Mouse (Mus musculus) stomach, postnatal 0 days (tissue): ENCODE measurements around the gene Rtn4ip1. TPM values are rescaled to one million over a fixed set of nuclear protein-coding genes. Genes with fewer than 3 reads are reported as not detected.
A peak's percentile ranks its signal among the peaks of the same experiment; 100 is the strongest.

Experiments used
- ATAC-seq: fragments of 200-750 bp; cut with Nextera tagmentation; 2 replicates; pipeline ENCODE4 v1.8.0; 2017; ENCODE audit not compliant: low FRiP score, low TSS enrichment
- DNase-seq: peaks from one replicate; pipeline ENCODE4 v3.0.0-alpha.2; 2016; ENCODE audit warnings: low spot score
- H3K27ac ChIP-seq: fragments of 300-500 bp; sonication (generic); replicated peaks from 2 replicates; pipeline ENCODE4 v1.5.1; 2014; ENCODE audit warnings: mild to moderate bottlenecking, control low read depth
- H3K27me3 ChIP-seq: fragments of 300-500 bp; sonication (generic); 2 replicates; pipeline ENCODE4 v1.6.1; 2014; ENCODE audit warnings: low read length; ENCODE audit not compliant: control insufficient read depth, insufficient read depth
- H3K36me3 ChIP-seq: fragments of 300-500 bp; sonication (generic); 2 replicates; pipeline ENCODE4 v1.6.1; 2014; ENCODE audit warnings: low read length, mixed read lengths; ENCODE audit not compliant: control insufficient read depth, insufficient read depth
- H3K4me1 ChIP-seq: fragments of 300-500 bp; sonication (generic); replicated peaks from 2 replicates; pipeline ENCODE4 v1.6.1; 2014; ENCODE audit warnings: antibody characterized with exemption; ENCODE audit not compliant: control insufficient read depth, insufficient read depth
- H3K4me2 ChIP-seq: fragments of 300-500 bp; sonication (generic); replicated peaks from 2 replicates; pipeline ENCODE4 v1.6.1; 2014; ENCODE audit warnings: low read depth, mild to moderate bottlenecking, control low read depth, moderate library complexity
- H3K4me3 ChIP-seq: fragments of 300-500 bp; sonication (generic); 2 replicates; pipeline ENCODE4 v1.5.1; 2014; ENCODE audit warnings: low read depth, low read length, control low read depth
- H3K9ac ChIP-seq: fragments of 300-500 bp; sonication (generic); 2 replicates; pipeline ENCODE4 v1.6.1; 2014; ENCODE audit warnings: mild to moderate bottlenecking, low read length, control low read depth, mixed read lengths
- H3K9me3 ChIP-seq: fragments of 300-500 bp; sonication (generic); 2 replicates; pipeline ENCODE4 v1.6.1; 2016; ENCODE audit warnings: low read length; ENCODE audit not compliant: control insufficient read depth
- CTCF ChIP-seq: IDR thresholded peaks from 2 replicates; pipeline ENCODE4 v1.5.1; 2016; ENCODE audit warnings: antibody characterized with exemption, low read depth, mild to moderate bottlenecking, moderate library complexity
- EP300 ChIP-seq: optimal IDR thresholded peaks from 2 replicates; pipeline ENCODE3; 2016; ENCODE audit warnings: antibody characterized with exemption
- WGBS: fragments of 180-500 bp; shearing (Covaris S2); extraction: QIAGEN DNeasy Blood & Tissue Kit; methylation state at CpG from one replicate; pipeline ENCODE4 v1.1.7; 2014; 5-methylcytosine and 5-hydroxymethylcytosine counted together
- polyA plus RNA-seq: library from polyadenylated mRNA; unstranded; fragments of >200 nt; fragmentation: Nextera tagmentation; extraction: Ambion mirVana; gene quantifications from 2 replicates; pipeline ENCODE4 v1.2.1, GENCODE M21; 2015

Rtn4ip1 gene
- 7.4 and 7.6 TPM in 2 replicates for polyA plus RNA-seq

GRCm38 (mm10) chr10:43901578-43902194, at the start of gene Rtn4ip1, which contains the start of gene Qrsl1:
Gene Rtn4ip1, plus strand, starts transcription at chr10:43901807.
Gene Qrsl1, minus strand, starts transcription at chr10:43901745.
- peak within 1 kb of the TSS; percentile 30 for H3K27ac ChIP-seq
- peak within 1 kb of the TSS; percentile 85 for H3K4me2 ChIP-seq
- peak within 1 kb of the TSS; percentile 62 for H3K9ac ChIP-seq
- DNase-seq (peak; percentile 93), ATAC-seq (peak; percentile 98)
- H3K36me3 ChIP-seq = no peaks in the 10 kb centered on the region
- peak within 1 kb of the TSS; percentile 61 for H3K4me3 ChIP-seq
- WGBS = under 1% methylated on average over 40 of the region's 40 CpGs
- H3K4me1 ChIP-seq = no peaks in the 10 kb centered on the region
- no peak for TF ChIP-seq CTCF
- TF ChIP-seq EP300 = no peak
- no peaks in the 10 kb centered on the region for H3K9me3 ChIP-seq
- no peaks in the 10 kb centered on the region for H3K27me3 ChIP-seq

- Histone ChIP-seq H3K9ac (no peak overlapping the region), H3K27ac (no peak overlapping the region), H3K9me3 (no peaks in the 10 kb centered on the region), H3K4me1 (no peaks in the 10 kb centered on the region), H3K27me3 (no peaks in the 10 kb centered on the region), H3K4me3 (no peak overlapping the region), H3K36me3 (no peaks in the 10 kb centered on the region), H3K4me2 (no peak overlapping the region)
- no peak for TF ChIP-seq CTCF
- TF ChIP-seq EP300 = no peak
- DNase-seq (no peak), ATAC-seq (no peak)
- 74% methylated on average over 5 of the region's 5 CpGs for WGBS
Measured at GRCm38 (mm10) chr10:43851898-43852297, 49.7 kb upstream of the Rtn4ip1 start.

- no peak overlapping the region for H3K4me3 ChIP-seq
- no peaks in the 10 kb centered on the region for H3K36me3 ChIP-seq
- WGBS = 95% methylated on average over 9 of the region's 9 CpGs
- TF ChIP-seq EP300 (no peak), CTCF (no peak)
- H3K9ac ChIP-seq = no peak overlapping the region
- H3K27me3 ChIP-seq = no peaks in the 10 kb centered on the region
- no peaks in the 10 kb centered on the region for H3K9me3 ChIP-seq
- DNase-seq (no peak), ATAC-seq (peak; percentile 26; the same call in 1 of the 2 replicates)
- no peak overlapping the region for H3K27ac ChIP-seq
- no peak overlapping the region for H3K4me2 ChIP-seq
- H3K4me1 ChIP-seq = no peaks in the 10 kb centered on the region
Measured at GRCm38 (mm10) chr10:43855916-43856315, 45.7 kb upstream of the Rtn4ip1 start.

GRCm38 (mm10) chr10:43856351-43856750, 45.3 kb upstream of the Rtn4ip1 start:
- no peak overlapping the region for H3K4me2 ChIP-seq
- 74% methylated on average over 3 of the region's 3 CpGs for WGBS
- TF ChIP-seq EP300 = no peak
- TF ChIP-seq CTCF = no peak
- H3K9ac ChIP-seq = no peak overlapping the region
- peak; percentile 45 for ATAC-seq
- H3K4me3 ChIP-seq = no peak overlapping the region
- H3K27ac ChIP-seq = no peak overlapping the region
- no peaks in the 10 kb centered on the region for H3K9me3 ChIP-seq
- no peaks in the 10 kb centered on the region for H3K27me3 ChIP-seq
- no peak for DNase-seq
- H3K4me1 ChIP-seq = no peaks in the 10 kb centered on the region
- no peaks in the 10 kb centered on the region for H3K36me3 ChIP-seq

GRCm38 (mm10) chr10:43870752-43871151, 30.9 kb upstream of the Rtn4ip1 start:
- 68% methylated on average over 10 of the region's 10 CpGs for WGBS
- H3K36me3 ChIP-seq = no peaks in the 10 kb centered on the region
- H3K4me3 ChIP-seq = no peak overlapping the region
- H3K9me3 ChIP-seq = no peaks in the 10 kb centered on the region
- H3K27ac ChIP-seq = no peak overlapping the region
- no peak overlapping the region for H3K4me2 ChIP-seq
- TF ChIP-seq CTCF (peak; percentile 84), EP300 (no peak)
- ATAC-seq (no peak), DNase-seq (peak; percentile 18)
- H3K4me1 ChIP-seq = no peaks in the 10 kb centered on the region
- no peaks in the 10 kb centered on the region for H3K27me3 ChIP-seq
- H3K9ac ChIP-seq = no peak overlapping the region

- 81% methylated on average over 1 of the region's 1 CpGs for WGBS
- TF ChIP-seq CTCF (no peak), EP300 (no peak)
- no peaks in the 10 kb centered on the region for H3K4me1 ChIP-seq
Measured at GRCm38 (mm10) chr10:43871458-43871857, 30.1 kb upstream of the Rtn4ip1 start.

More at GRCm38 (mm10) chr10:43871458-43871857, 30.1 kb upstream of the Rtn4ip1 start:
- Histone ChIP-seq H3K27ac (no peak overlapping the region), H3K36me3 (no peaks in the 10 kb centered on the region), H3K9me3 (no peaks in the 10 kb centered on the region), H3K9ac (no peak overlapping the region), H3K4me3 (no peak overlapping the region), H3K4me2 (no peak overlapping the region), H3K27me3 (no peaks in the 10 kb centered on the region)
- ATAC-seq (no peak), DNase-seq (no peak)
